In genomic region chr9:21036666-21037065, GRCm38 (mm10) we compare ENCODE assay signal across 10 mouse cellular contexts. TPM values are rescaled to one million over a fixed set of nuclear protein-coding genes. Genes with fewer than 3 reads are reported as not detected.
DNase-seq lines count a peak whose midpoint lies in the region; ATAC-seq and TF ChIP-seq lines count a peak whose summit lies in the region.
"Had no signal": no experiment of that assay in that cellular context is flagged by ENCODE, and none has a peak within 500 bp of the region (broad histone marks: within the 10 kb centered on the region; RNA-seq: fewer than 3 reads in every experiment).

No protein-coding gene starts in this region.

- no peak for ATAC-seq in liver, embryonic 11.5 days (replicated peaks; ENCODE audit: low FRiP score)
- no peak for ATAC-seq in liver, postnatal 0 days
- ATAC-seq in hindbrain, embryonic 11.5 days (ENCODE audit: low FRiP score): no peak
- ATAC-seq in midbrain, embryonic 14.5 days (ENCODE audit: low FRiP score, low TSS enrichment): no peak

- intact Hi-C loops in gastrocnemius, postnatal 14 days (cut with DNase I; ENCODE audit: low total_unique reads): no loop called here
- intact Hi-C loops in gastrocnemius, adult 2 months (cut with DNase I): no loop called here

- H3K9ac ChIP-seq in liver, embryonic 11.5 days (ENCODE audit: low read depth, low read length): no peak overlapping the region
- H3K9ac ChIP-seq in liver, postnatal 0 days (replicated peaks): no peak overlapping the region
- H3K9ac ChIP-seq in hindbrain, embryonic 11.5 days (ENCODE audit: low read depth, low read length): no peak overlapping the region
- H3K9ac ChIP-seq in midbrain, embryonic 14.5 days (replicated peaks; ENCODE audit: low read length): no peak overlapping the region

- H3K9me3 ChIP-seq in liver, embryonic 11.5 days (ENCODE audit: control insufficient read depth, low read length): peaks cover 3% of the 10 kb centered on the region; the same call in 1 of the 2 replicates
- no peaks in the 10 kb centered on the region for H3K9me3 ChIP-seq in liver, postnatal 0 days (ENCODE audit: low read length)
- H3K9me3 ChIP-seq in hindbrain, embryonic 11.5 days (ENCODE audit: control insufficient read depth, low read length): no peaks in the 10 kb centered on the region
- no peaks in the 10 kb centered on the region for H3K9me3 ChIP-seq in midbrain, embryonic 14.5 days (ENCODE audit: control insufficient read depth, low read length)

- H3K36me3 ChIP-seq in liver, embryonic 11.5 days (ENCODE audit: control insufficient read depth, insufficient read depth, low read length): no peaks in the 10 kb centered on the region
- no peaks in the 10 kb centered on the region for H3K36me3 ChIP-seq in liver, postnatal 0 days (replicated peaks; ENCODE audit: insufficient read depth, low read length)
- H3K36me3 ChIP-seq in hindbrain, embryonic 11.5 days (ENCODE audit: control insufficient read depth, insufficient read depth, low read length): no peaks in the 10 kb centered on the region
- H3K36me3 ChIP-seq in midbrain, embryonic 14.5 days (ENCODE audit: control insufficient read depth, insufficient read depth, low read length): no peaks in the 10 kb centered on the region

- peaks cover 47% of the 10 kb centered on the region for H3K4me1 ChIP-seq in liver, embryonic 11.5 days (replicated peaks; ENCODE audit: control insufficient read depth, insufficient read depth, low read length)
- H3K4me1 ChIP-seq in liver, postnatal 0 days (ENCODE audit: insufficient read depth): peaks cover 39% of the 10 kb centered on the region
- peaks cover 4% of the 10 kb centered on the region; the same call in 1 of the 2 replicates for H3K4me1 ChIP-seq in hindbrain, embryonic 11.5 days (replicated peaks; ENCODE audit: control insufficient read depth, insufficient read depth, low read length)
- peaks cover 12% of the 10 kb centered on the region for H3K4me1 ChIP-seq in midbrain, embryonic 14.5 days (ENCODE audit: control insufficient read depth, insufficient read depth, low read length)

- no peak for TF ChIP-seq CTCF in gastrocnemius, adult 2 months (IDR thresholded peaks at IDR 0.05)
- TF ChIP-seq CTCF in liver, postnatal 0 days (IDR thresholded peaks at IDR 0.05; ENCODE audit: low read depth): no peak

- H3K4me2 ChIP-seq in liver, embryonic 11.5 days: no peak overlapping the region; the same call in 1 of the 2 replicates
- no peak overlapping the region for H3K4me2 ChIP-seq in liver, postnatal 0 days (ENCODE audit: low read depth, low read length)
- no peak overlapping the region for H3K4me2 ChIP-seq in hindbrain, embryonic 11.5 days (replicated peaks; ENCODE audit: low read depth, low read length)
- peak overlapping the region; percentile 63 for H3K4me2 ChIP-seq in midbrain, embryonic 14.5 days (ENCODE audit: low read length)

- no peak for TF ChIP-seq EP300 in liver, postnatal 0 days (IDR thresholded peaks at IDR 0.05; ENCODE audit: low read depth)

- peak; percentile 5 for DNase-seq in gastrocnemius, postnatal 14 days
- no peak for DNase-seq in gastrocnemius, adult 2 months
- no peak for DNase-seq in liver, embryonic 11.5 days (ENCODE audit: low spot score)
- no peak for DNase-seq in liver, postnatal 0 days
- DNase-seq in hindbrain, embryonic 11.5 days (ENCODE audit: low spot score): peak; percentile 33
- DNase-seq in midbrain, embryonic 14.5 days: peak; percentile 16
- DNase-seq in spleen, postnatal 4 days (ENCODE audit: low spot score in 2 of 2): no peak
- DNase-seq in adipocyte (ENCODE audit: low spot score): no peak

- peaks cover 74% of the 10 kb centered on the region for H3K27me3 ChIP-seq in liver, embryonic 11.5 days (replicated peaks; ENCODE audit: control insufficient read depth, insufficient read depth, low read length)
- peaks cover 82% of the 10 kb centered on the region for H3K27me3 ChIP-seq in liver, postnatal 0 days (ENCODE audit: insufficient read depth, low read length)
- H3K27me3 ChIP-seq in hindbrain, embryonic 11.5 days (ENCODE audit: control insufficient read depth, insufficient read depth, low read length): peaks cover 84% of the 10 kb centered on the region
- peaks cover 86% of the 10 kb centered on the region for H3K27me3 ChIP-seq in midbrain, embryonic 14.5 days (ENCODE audit: control insufficient read depth, insufficient read depth, low read length)

- WGBS in liver, embryonic 11.5 days: 4% methylated on average over 22 of the region's 22 CpGs
- WGBS in liver, postnatal 0 days (ENCODE audit: insufficient replicate concordance): 4% methylated on average over 22 of the region's 22 CpGs
- 1% methylated on average over 22 of the region's 22 CpGs for whole genome bisulfite sequencing in hindbrain, embryonic 11.5 days
- 2% methylated on average over 22 of the region's 22 CpGs for WGBS in midbrain, embryonic 14.5 days

- H3K4me3 ChIP-seq in gastrocnemius, adult 2 months: no peak overlapping the region
- 0 out of 2 replicates have a peak overlapping the region, but pooled peaks have one; percentile 1 for H3K4me3 ChIP-seq in liver, embryonic 11.5 days (ENCODE audit: low read depth, low read length)
- no peak overlapping the region for H3K4me3 ChIP-seq in liver, postnatal 0 days (ENCODE audit: low read depth, low read length)
- H3K4me3 ChIP-seq in hindbrain, embryonic 11.5 days (ENCODE audit: low read depth, low read length): no peak overlapping the region; the same call in none of the 2 replicates
- H3K4me3 ChIP-seq in midbrain, embryonic 14.5 days (replicated peaks; ENCODE audit: low read depth, low read length): peak overlapping the region; percentile 44

- no peak overlapping the region for H3K27ac ChIP-seq in gastrocnemius, adult 2 months
- no peak overlapping the region for H3K27ac ChIP-seq in liver, embryonic 11.5 days (ENCODE audit: low read depth, low read length)
- H3K27ac ChIP-seq in liver, postnatal 0 days (ENCODE audit: low read depth): no peak overlapping the region
- H3K27ac ChIP-seq in hindbrain, embryonic 11.5 days (ENCODE audit: low read depth, low read length): no peak overlapping the region
- H3K27ac ChIP-seq in midbrain, embryonic 14.5 days (replicated peaks; ENCODE audit: low read depth, low read length): no peak overlapping the region
- H3K27ac ChIP-seq: macrophage had no signal

RNA-seq across cellular contexts. Expression of gene Icam5, which starts 4.8 kb away (rescaled TPM):
- total RNA-seq in gastrocnemius, postnatal 14 days (2021): under 1 TPM; 0.07 to 0.10 TPM
- total RNA-seq in gastrocnemius, adult 2 months (2021): not detected
- polyA plus RNA-seq in liver, embryonic 11.5 days (2014; fragmentation: Nextera tagmentation; extraction: Ambion mirVana): 0.37 and 0.44 TPM in 2 replicates
- polyA plus RNA-seq in liver, postnatal 0 days (2015; fragmentation: Nextera tagmentation; extraction: Ambion mirVana): 0.05 and 0.08 TPM in 2 replicates
- 0.24 TPM in 1 of 2 replicates, not detected in the other for polyA plus RNA-seq in hindbrain, embryonic 11.5 days (2014; fragmentation: Nextera tagmentation; extraction: Ambion mirVana)
- 0.71 and 1.0 TPM in 2 replicates for polyA plus RNA-seq in midbrain, embryonic 14.5 days (2014; fragmentation: Nextera tagmentation; extraction: Ambion mirVana)
- total RNA-seq: hematopoietic stem cell, adult 5-6 weeks had no signal

RNA-seq across cellular contexts. Expression of gene Icam4, which starts 7.5 kb away (rescaled TPM):
- under 1 TPM; 0.29 to 0.43 TPM for total RNA-seq in gastrocnemius, postnatal 14 days (2021)
- total RNA-seq in gastrocnemius, adult 2 months (2021): 1 to 10 TPM; 1.2 to 2.2 TPM
- polyA plus RNA-seq in liver, embryonic 11.5 days (2014; fragmentation: Nextera tagmentation; extraction: Ambion mirVana): 146 and 147 TPM in 2 replicates
- polyA plus RNA-seq in liver, postnatal 0 days (2015; fragmentation: Nextera tagmentation; extraction: Ambion mirVana): 57.7 and 58.5 TPM in 2 replicates
- 5.4 and 5.7 TPM in 2 replicates for polyA plus RNA-seq in hindbrain, embryonic 11.5 days (2014; fragmentation: Nextera tagmentation; extraction: Ambion mirVana)
- polyA plus RNA-seq in midbrain, embryonic 14.5 days (2014; fragmentation: Nextera tagmentation; extraction: Ambion mirVana): not detected in 2 replicates
- polyA plus RNA-seq: macrophage had no signal

RNA-seq across cellular contexts. Expression of gene Icam1, which starts 20.9 kb away (rescaled TPM):
- total RNA-seq in gastrocnemius, postnatal 14 days (2021): 1 to 10 TPM; 3.1 to 3.4 TPM
- 1 to 10 TPM; 1.7 to 1.9 TPM for total RNA-seq in gastrocnemius, adult 2 months (2021)
- polyA plus RNA-seq in liver, embryonic 11.5 days (2014; fragmentation: Nextera tagmentation; extraction: Ambion mirVana): 12.2 and 13.0 TPM in 2 replicates
- 12.7 and 13.6 TPM in 2 replicates for polyA plus RNA-seq in liver, postnatal 0 days (2015; fragmentation: Nextera tagmentation; extraction: Ambion mirVana)
- polyA plus RNA-seq in hindbrain, embryonic 11.5 days (2014; fragmentation: Nextera tagmentation; extraction: Ambion mirVana): 4.3 and 4.5 TPM in 2 replicates
- polyA plus RNA-seq in midbrain, embryonic 14.5 days (2014; fragmentation: Nextera tagmentation; extraction: Ambion mirVana): 1.7 and 4.1 TPM in 2 replicates

RNA-seq across cellular contexts. Expression of gene Zglp1, which starts 30.2 kb away (rescaled TPM):
- total RNA-seq in gastrocnemius, postnatal 14 days (2021): not detected
- total RNA-seq in gastrocnemius, adult 2 months (2021): not detected
- polyA plus RNA-seq in liver, embryonic 11.5 days (2014; fragmentation: Nextera tagmentation; extraction: Ambion mirVana): 0.67 and 1.4 TPM in 2 replicates
- 0.51 TPM in 1 of 2 replicates, not detected in the other for polyA plus RNA-seq in liver, postnatal 0 days (2015; fragmentation: Nextera tagmentation; extraction: Ambion mirVana)
- 0.45 and 2.7 TPM in 2 replicates for polyA plus RNA-seq in hindbrain, embryonic 11.5 days (2014; fragmentation: Nextera tagmentation; extraction: Ambion mirVana)
- polyA plus RNA-seq in midbrain, embryonic 14.5 days (2014; fragmentation: Nextera tagmentation; extraction: Ambion mirVana): 1.5 and 1.6 TPM in 2 replicates
- total RNA-seq: hematopoietic stem cell, adult 5-6 weeks had no signal
- polyA plus RNA-seq: macrophage had no signal

RNA-seq across cellular contexts. Expression of gene Mrpl4, which starts 34.1 kb away (rescaled TPM):
- 10 to 100 TPM; 50.8 to 54.9 TPM for total RNA-seq in gastrocnemius, postnatal 14 days (2021)
- 10 to 100 TPM; 51.8 to 70.0 TPM for total RNA-seq in gastrocnemius, adult 2 months (2021)
- 138 and 145 TPM in 2 replicates for polyA plus RNA-seq in liver, embryonic 11.5 days (2014; fragmentation: Nextera tagmentation; extraction: Ambion mirVana)
- 54.6 and 55.0 TPM in 2 replicates for polyA plus RNA-seq in liver, postnatal 0 days (2015; fragmentation: Nextera tagmentation; extraction: Ambion mirVana)
- polyA plus RNA-seq in hindbrain, embryonic 11.5 days (2014; fragmentation: Nextera tagmentation; extraction: Ambion mirVana): 120 and 132 TPM in 2 replicates
- polyA plus RNA-seq in midbrain, embryonic 14.5 days (2014; fragmentation: Nextera tagmentation; extraction: Ambion mirVana): 98.6 and 112 TPM in 2 replicates

Comparison
In these comparisons a context has a peak if more than half of its experiments do, and no peak if none do; other contexts are left out.
1. DNase-seq: peak in gastrocnemius, postnatal 14 days (single experiment), hindbrain, embryonic 11.5 days (single experiment) and midbrain, embryonic 14.5 days (single experiment); none in gastrocnemius, adult 2 months (single experiment), liver, embryonic 11.5 days (single experiment), liver, postnatal 0 days (single experiment), spleen, postnatal 4 days (0 of 2) and adipocyte (single experiment).
2. H3K4me3 ChIP-seq: peak in liver, embryonic 11.5 days (single experiment) and midbrain, embryonic 14.5 days (single experiment); none in gastrocnemius, adult 2 months (single experiment), liver, postnatal 0 days (single experiment) and hindbrain, embryonic 11.5 days (single experiment).